Mouse (Mus musculus) erythroblast, embryonic 14.5 days (primary cell): ENCODE results near the gene Pde1b.

ENCODE experiments used
- GATA1 ChIP-seq: IDR thresholded peaks from 2 replicates; pipeline ENCODE4 v1.6.1; 2012; ENCODE audit warnings: low read length, inconsistent platforms, mixed read lengths
- TAL1 ChIP-seq: IDR thresholded peaks from 3 replicates; pipeline ENCODE4 v1.6.1; 2012; ENCODE audit warnings: low read length, inconsistent platforms, mixed read lengths

DNA sequence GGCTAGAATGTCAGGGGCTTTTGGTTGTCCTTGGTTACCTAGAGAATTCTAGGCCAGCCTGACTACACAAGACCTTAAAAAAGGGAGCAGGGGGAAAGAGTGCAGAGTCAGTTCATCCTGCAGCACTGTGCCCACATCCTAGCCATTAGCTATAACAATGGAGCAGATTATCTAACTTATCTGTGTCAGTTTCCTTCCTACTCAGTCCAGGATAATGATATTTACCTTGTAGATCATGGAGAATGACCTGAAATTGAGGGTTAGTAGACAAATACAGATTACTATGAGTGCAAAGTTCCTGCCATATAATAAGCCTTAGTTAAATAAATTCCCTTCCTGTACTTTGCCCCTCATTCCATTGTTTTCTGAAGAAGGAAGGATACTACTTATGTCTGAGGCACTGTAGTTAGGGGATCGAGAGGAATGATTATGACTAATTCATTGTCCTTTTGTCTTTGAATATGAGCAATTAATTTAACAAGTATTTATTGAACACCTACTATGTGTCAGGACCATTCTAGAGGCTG lies 23.7 kb upstream of the Pde1b start:
- TF ChIP-seq TAL1 (no peak), GATA1 (no peak)
